Mouse (Mus musculus): ENCODE data around the gene Spast.

Spast gene

DNA sequence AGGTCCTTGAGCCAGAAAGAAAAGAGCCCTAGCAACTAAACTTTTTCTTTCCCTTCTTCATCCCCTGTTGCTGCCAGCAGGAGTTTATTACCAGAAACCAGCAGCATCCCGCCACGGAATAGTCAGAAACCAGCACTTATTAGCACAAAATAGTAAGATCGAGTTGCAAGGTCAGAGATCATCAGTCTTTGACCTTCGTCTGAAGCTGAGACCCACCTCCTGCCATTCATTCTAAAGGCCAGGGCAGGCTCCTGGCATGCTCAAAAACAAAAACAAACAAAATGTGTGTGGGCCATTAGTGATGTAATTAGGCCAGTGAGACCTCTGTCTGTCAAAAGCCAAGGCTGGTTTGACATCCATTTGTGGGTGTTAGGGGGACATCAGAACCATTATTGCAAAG lies 79.4 kb downstream of the Spast start:
- no peak for DNase-seq (ENCODE audit: extremely low read depth, low read depth, low spot score)

DNA sequence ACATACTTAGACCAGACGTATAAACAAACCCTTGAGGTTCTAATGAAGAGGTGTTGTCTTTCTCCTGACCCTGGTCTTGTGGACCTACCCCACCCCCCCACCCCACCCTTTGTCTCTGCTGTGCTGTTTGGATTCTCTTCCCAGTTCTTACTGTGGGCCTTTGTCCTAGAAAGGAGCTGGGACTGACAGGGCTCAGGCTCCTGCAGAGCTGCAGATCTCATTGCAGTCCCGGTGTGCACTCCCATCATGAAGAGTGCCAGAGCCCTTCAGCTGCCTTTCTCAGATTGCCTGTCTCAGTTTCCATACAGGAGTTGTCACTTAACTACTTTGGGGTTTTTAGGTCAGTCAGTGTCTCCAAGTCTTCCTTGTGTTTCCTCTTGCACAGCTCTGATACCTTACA lies 81.9 kb downstream of the Spast start:
- DNase-seq (ENCODE audit: extremely low read depth, low read depth, low spot score) = no peak

DNA sequence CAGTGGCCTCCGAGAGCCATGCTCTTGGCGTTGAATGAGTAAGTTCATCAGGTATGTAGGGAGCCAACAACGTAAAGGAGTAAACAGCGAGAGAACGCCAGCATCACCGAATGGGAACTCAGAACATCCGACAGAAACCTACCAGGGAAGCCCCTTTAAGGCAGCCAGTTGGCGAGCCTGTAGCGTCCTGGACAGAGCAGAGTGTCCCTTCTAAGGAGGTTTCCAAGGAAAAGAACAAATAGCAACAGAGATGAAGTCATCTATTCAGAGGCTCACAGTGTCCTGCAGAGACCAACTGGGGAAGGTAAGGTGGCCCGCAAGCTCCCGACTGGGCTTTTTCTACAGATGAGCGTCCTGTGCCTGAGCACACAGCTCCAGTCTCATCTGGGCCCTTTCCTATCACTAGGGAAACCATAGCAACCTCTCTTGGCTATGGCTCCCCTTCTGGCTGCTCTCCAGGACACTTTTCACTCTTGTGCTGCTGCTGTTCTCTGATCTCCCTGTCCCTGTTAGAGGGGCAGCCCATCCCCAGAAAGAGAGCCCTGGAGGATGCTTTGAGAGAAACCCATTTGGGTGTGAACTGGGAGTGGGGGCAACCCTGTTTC lies 85.7 kb downstream of the Spast start:
- DNase-seq (ENCODE audit: extremely low read depth, low read depth, low spot score) = no peak

DNA sequence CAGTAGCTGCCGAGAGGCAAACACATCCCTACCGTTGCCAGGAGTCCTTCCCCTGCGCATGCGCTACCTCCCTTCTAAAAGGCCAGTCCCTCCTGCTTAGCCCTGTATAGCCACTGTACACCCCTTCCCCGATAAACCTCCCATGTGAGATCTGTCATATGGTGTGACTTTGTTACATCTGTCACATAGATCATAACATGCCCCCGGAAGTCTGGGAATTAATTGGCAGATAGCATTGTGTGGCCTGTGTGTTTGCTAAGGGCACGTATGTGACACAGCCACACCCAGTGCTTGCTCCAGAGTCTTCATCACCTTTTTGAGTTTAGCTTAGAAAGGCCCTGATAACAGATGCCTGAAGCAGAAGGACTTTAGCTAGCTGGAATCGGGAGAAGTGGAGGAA lies 91.3 kb downstream of the Spast start:
- no peak for DNase-seq (ENCODE audit: extremely low read depth, low read depth, low spot score)

DNA sequence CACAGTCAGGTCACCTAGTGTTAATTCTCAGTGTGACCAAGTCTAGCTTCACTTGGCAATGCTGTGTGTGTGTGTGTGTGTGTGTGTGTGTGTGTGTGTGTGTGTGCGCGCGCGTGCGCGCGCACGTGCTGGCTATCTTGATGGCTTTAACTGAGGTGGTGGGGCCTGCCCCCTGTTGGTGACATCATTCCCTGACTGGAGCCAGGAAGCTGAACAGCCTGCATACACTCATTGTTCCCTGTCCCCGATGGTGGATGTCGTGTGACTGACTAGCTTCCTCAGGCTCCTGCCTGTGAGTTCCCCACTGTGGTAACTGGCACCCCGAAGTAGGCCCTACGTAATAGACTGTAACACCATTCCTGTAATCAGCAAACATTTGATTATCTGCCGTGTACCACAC lies 92.7 kb downstream of the Spast start:
- DNase-seq (ENCODE audit: extremely low read depth, low read depth, low spot score) = no peak

DNA sequence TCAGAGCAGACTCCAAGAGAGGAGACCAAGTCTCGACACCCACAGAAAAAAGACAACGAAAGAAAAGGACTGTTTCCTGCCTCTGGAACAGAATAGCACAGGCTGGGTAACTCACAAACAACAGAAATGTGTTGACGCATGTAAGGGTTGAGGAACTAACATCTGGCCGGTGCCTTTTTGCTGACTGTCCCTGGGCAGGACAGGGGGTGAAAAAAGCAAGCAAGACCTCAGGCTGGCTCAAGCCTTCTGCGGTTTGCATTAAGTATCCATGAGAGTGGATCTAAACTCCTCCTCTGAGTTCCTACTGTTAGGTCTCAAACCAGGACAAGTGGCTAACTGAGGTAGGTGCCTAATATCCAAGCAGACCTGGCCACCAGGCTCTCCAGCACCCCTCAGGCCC lies 93.8 kb downstream of the Spast start:
- no peak for DNase-seq (ENCODE audit: extremely low read depth, low read depth, low spot score)

DNA sequence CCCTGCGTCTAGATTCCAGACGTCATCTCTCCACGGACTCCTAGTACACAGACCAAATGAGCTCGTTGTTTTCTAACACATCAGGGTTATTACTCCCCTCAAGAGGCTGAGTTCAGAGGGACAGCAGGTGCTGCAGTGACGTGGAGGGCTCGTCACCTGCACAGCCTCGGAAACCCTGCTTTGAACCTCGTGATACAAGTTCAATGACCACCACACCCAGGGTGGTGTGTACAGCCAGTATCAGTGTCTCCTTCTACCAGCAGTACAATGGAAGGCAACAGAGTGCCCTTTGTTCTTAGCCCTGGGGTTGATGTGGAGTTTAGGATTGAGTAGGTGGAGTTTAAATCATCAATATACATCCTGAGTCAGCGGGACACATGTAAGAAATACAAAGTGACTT lies 99.0 kb downstream of the Spast start:
- no peak for DNase-seq (ENCODE audit: extremely low read depth, low read depth, low spot score)

DNA sequence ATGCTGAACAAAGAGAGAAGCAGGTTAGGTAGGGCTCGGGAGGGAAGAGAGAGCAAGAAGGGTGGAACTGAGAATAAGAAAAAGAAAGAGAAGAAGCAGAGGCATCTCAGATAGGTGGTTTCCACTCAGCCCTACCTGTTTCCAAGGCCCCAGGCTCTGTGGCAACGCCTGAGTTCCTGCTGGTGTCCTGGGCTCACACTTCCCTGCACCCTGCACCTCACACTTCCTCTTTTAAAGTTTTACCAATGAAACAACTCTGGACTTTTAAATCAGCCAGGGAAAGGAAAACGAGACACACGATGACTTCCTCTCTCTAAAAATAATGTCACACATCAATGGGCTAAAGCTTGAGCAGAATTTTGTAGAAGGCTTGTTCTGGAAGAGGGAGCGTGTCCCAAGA lies 101.7 kb downstream of the Spast start:
- no peak for DNase-seq (ENCODE audit: extremely low read depth, low read depth, low spot score)
